Mouse (Mus musculus) right cerebral cortex, postnatal 4 days (tissue): ENCODE results near the gene Myo1e.

Experiments
- DNase-seq: peaks from one replicate; pipeline ENCODE4 v3.0.0-alpha.2; 2022

Gene Myo1e

DNA sequence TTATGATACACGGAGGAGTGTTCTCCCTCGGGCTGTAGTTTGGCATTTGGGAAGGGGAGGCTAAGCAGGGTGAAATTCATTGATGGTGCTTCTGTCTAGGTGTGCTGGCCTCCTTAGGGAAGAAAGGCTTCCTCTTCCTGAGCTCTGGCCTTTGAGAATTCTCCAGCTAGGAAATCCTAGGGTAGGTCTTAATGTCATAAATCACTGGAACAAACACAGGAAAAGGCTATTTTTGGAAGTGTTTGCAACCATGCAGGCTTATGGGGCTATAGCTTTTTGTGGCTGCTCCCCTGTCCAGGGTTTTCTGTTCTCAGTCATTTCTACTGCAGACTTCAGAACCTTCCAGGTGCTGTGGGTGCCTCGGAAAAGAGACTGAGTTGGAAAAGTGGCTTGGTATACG, 16.9 kb downstream of the Myo1e start:
- DNase-seq: no peak

DNA sequence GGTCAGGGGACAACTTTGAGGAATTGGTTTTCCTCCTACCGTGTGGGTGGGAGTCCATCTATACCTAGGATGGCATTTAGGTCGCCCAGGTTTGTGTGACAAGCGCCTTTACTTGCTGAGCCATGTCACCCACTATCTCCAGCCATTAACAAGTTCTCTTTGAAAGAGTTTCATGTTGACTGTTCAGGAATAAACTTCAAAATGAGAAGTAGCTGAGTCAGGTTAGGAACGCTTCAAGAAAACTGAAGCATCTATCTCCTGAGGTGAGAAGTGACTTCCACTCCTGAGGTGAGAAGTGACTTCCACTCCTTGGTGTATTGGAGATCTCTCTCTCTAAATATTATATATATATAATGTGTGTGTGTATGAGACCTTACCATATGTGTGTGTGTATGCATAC, 19.2 kb downstream of the Myo1e start:
- no peak for DNase-seq

DNA sequence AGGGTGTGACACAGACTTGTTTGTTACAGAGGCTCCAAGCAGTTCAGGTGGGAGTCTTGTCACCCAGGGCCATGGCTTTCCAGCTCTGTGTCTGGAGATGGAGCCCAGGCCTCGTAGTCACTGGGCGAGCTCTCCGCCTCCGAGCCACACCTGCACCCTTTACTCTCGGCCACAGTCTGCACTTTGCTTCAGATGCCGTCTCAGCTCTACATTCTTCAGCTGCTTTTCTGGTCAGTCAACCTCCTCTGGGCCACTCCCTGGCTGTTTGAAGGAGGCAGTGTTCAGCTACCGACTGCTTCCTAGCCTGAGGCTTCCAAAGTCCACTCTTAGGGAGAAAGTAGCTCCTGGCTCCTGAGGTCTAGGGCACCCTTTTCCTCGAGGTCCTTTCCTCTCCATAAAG, 22.7 kb downstream of the Myo1e start:
- no peak for DNase-seq

- no peak for DNase-seq
These were observed 25.2 kb downstream of the Myo1e start for GRCm38 (mm10) chr9:70232044-70233010.

- DNase-seq: no peak
These were observed 30.0 kb downstream of the Myo1e start for GRCm38 (mm10) chr9:70237136-70237535.

DNA sequence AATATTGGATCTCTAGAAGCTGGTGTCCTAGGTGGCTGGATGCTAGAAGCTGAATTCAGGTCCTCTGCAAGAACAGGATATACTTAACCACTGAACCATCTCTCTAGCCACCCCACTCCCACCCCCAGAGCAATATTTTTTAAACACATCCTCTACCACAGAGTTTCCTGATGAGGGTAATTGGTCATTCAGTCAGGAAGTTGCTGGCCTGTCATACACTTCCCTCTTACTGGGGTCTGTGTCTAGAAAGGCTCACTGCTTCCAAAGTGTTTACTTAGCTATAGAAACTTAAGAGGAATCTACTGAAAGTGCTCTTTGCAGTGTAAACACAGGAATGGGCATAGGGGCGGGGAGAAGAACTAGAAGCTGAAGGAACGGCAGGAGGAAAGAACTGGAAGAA, 30.4 kb downstream of the Myo1e start:
- DNase-seq: no peak

DNA sequence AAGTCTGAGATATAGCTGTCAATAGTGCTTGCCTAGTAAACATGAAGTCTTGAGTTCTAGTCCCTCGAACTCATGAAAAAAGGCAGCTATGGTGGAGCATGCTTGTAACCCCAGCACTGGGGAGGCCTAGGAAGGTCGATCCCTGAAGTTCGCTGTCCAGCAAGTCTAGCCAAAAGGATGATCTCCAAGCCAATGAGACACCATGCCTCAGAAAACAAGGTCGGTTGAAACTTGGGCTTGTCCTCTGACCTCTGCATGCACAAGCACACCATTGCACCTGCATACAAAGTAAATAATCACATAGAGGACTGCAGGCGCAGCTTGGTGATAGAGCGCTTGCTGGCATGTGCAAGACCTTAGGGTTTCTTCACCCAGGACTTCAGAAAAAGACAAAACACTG, 31.2 kb downstream of the Myo1e start:
- no peak for DNase-seq

GRCm38 (mm10) chr9:70239229-70239628, 32.1 kb downstream of the Myo1e start:
- DNase-seq: no peak

- DNase-seq: no peak
These were observed 33.7 kb downstream of the Myo1e start for GRCm38 (mm10) chr9:70240703-70241410.

GRCm38 (mm10) chr9:70241411-70241961, 34.3 kb downstream of the Myo1e start:
- no peak for DNase-seq

GRCm38 (mm10) chr9:70242112-70242862, 35.1 kb downstream of the Myo1e start:
- no peak for DNase-seq

DNA sequence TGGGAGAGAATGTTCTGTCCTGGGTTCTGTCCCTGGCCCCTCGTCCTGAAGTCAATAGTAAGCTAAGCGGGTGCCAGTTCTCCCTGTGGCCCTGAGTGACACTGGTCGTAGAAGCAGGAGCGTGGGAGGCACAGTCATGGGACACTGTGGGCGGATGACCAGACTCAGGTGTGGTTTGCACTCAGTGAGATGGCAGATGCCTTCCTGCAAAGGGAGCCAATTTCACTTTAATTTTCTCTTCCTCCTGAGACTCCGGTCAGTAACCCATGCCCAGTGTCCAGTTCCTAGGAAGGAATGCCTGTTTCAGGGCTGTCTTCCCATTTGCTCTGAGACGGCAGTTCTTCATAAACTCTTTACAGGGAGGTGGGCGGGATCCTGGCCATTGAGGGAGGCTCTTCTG, 36.1 kb downstream of the Myo1e start:
- DNase-seq: no peak

- no peak for DNase-seq
These were observed 36.6 kb downstream of the Myo1e start for GRCm38 (mm10) chr9:70243708-70244107.

DNA sequence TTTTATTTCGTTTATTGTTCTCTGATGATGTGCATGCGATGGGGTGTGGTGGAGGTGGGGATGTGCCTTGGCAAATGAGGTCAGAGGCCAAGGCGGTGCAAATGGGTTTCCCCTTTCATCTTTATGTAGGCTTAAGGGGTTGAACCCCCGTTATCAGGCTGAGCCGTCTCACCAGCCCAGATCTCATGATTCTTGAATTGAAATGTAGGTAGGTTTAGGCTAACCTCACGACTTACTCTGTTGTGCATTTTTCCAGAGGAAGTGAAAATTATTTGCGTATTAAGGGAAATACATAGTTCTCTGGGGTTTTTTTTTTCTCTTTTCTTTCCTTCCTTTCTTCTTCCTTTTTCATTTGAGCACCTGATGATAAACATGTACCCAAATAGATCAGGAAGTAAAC, 37.0 kb downstream of the Myo1e start:
- no peak for DNase-seq

GRCm38 (mm10) chr9:70245040-70245439, 37.9 kb downstream of the Myo1e start:
- no peak for DNase-seq

DNA sequence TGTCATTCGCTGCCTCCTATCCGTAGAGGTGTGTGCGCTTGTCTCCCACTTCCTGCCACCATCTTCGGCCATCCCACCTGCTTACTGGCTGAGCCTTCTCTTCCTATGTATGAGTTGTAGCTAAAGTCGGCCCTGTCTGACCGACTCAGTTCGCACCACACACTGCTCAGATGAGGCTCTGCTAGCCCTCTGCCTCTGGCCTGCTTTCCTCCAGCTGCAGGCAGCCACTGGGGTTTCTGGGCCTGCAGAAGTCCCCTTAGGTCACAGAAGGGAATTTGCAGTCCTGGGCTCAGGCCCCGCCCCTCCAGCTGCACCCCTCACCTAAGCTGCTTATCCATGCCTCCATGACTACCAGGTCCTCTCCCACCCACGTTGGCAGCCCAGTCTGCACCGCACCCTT, 39.3 kb downstream of the Myo1e start:
- no peak for DNase-seq

GRCm38 (mm10) chr9:70248046-70248445, 40.9 kb downstream of the Myo1e start:
- no peak for DNase-seq

- DNase-seq: no peak
These were observed 41.7 kb downstream of the Myo1e start for GRCm38 (mm10) chr9:70248826-70249225.

GRCm38 (mm10) chr9:70249881-70250681, 42.9 kb downstream of the Myo1e start:
- no peak for DNase-seq

GRCm38 (mm10) chr9:70251441-70251985, 44.4 kb downstream of the Myo1e start:
- no peak for DNase-seq

DNA sequence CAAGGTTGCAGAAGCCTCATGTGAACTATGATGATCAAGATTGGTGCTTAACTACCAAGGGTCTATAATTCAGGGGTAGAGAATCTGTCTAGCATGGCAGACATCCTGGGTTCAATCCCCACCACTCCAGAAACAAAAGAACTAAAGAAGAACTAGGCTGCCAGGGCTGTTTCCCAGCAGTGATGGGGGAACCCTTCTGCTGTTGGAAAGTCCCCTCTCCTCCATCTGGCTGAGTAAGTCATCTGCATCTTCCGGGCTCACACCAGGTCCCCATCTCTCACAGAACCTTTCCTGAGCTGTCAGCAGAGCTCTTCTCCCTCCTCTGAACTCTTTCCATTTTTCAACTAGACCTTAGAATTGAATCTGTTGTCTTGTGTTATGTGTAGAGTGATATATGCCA, 45.9 kb downstream of the Myo1e start:
- no peak for DNase-seq

GRCm38 (mm10) chr9:70255005-70255404, 47.9 kb downstream of the Myo1e start:
- DNase-seq: no peak
